Mouse (Mus musculus): ENCODE results near the gene BC034090. TPM values are rescaled to one million over a fixed set of nuclear protein-coding genes. Genes with fewer than 3 reads are reported as not detected.
"Not testable (repeated sequence)": the region's sequence is repeated elsewhere in the genome, so short reads cannot be mapped to it uniquely, and the experiment has no call there.

BC034090 gene
- total RNA-seq (2015; ENCODE audit: low replicate concordance) (not detected in 2 replicates), total RNA-seq (2017; ENCODE audit: low replicate concordance) (not detected in 2 replicates)

DNA sequence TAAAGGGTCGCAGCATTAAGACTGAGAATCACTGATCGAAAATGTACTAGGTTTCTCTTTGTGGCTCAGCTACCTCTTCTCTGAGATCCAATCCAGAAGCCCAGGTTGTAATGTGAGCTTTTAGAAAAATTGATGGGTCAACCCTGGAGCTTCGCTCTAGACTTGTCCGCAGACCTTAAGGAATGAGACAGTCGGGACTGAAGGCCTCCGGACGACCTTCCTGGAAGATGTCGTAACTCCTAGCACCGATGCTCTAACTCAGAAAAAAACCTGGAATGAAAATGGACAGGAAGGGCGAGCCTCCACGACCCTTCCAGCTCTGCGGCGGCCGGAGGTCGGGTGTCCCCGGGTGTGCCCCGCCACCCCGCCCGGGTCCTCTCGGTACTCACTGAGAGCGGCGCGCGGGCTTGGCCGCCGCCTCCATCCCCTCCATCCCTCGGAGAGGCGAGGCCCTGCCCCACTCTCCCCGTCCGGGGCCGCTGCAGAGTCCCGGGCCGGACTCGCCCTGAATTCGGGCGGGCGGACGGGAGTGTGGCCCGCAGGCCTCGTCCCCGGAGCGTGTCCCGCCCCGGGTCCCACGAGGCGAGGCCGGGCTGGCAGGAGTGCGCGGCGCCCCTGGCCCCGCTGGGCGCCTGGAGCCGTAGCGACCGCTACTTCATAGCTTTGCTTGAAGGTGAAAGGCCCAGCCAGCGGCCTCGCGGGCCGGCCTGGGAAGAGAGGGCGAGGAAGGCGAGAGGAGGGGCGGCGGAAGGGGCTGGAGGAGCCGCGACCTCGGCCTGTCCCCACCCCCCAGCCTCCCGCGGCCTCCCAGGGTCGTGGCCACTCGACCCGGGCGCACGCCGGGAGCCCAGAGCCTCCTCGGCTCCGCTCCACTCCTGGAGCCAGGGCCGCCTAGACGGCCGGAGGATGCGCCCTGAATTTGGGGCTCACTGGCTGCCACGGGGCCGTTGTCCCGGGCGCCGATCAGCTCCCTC is at the start of gene BC034090:
Gene BC034090 (minus strand): TSS at position 648 of the 974 bp plus-strand sequence.
- ATAC-seq (replicated peaks; ENCODE audit: low FRiP score, poor library complexity, severe bottlenecking) = no peak

DNA sequence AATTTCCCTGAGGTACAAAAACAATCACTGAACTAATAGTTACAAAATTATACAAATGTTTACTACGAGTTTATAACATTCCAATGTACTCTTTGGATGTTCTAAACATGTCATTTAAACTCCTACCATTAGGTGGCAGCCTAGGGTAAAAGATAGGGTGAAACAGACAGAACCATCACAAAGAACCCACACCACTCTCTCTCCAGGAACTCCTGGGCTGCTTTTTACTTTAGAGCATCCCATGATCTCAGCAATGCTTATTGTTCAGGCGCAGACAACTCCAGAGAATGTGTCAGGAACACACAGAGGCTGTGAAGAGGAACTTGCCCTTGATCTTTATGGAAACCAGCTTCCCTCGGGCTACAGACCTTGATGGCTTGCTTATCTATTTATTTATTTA is 49.2 kb upstream of the BC034090 start:
- peak; percentile 76 for ATAC-seq (replicated peaks; ENCODE audit: low FRiP score, poor library complexity, severe bottlenecking)

DNA sequence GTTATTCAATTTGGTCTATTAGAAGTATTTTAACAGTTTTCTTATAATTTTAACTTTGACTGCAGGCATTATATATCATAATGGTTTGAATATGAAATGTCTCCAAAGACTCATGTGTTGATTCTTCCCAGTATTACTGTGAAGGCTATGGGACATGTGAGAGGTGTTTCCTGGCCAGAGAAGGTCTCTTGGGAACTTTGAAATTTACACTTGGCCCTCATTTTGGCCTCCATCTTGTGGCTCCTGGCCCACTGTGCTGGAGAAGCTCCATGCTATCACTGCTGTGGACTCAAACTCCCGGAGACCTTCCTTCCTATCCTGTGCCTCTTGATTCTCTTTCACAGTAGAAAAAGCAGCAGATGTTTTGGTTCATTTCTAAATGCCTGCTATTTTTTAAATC is 45.2 kb upstream of the BC034090 start:
- ATAC-seq (replicated peaks; ENCODE audit: low FRiP score, poor library complexity, severe bottlenecking) = no peak

DNA sequence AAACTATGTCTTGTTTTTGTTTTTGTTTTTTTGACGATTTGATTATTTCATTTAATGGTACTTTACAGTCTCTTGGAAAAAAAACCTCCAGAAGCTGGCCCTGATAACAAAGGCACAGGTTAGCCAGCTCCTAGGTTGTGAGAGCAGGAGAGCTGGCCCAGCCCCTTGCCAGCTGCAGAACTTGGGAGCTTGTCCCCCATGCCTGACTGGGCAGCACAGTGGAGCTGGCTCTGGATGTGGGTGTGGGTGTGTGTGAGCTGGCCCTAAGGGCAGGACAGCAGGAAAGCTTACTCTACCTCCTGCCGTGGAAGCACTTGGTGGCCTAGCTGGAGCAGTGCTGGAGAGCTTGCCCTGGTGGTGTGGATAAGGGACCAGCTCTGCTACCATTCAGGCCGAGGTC is 43.8 kb upstream of the BC034090 start:
- ATAC-seq (replicated peaks; ENCODE audit: low FRiP score, poor library complexity, severe bottlenecking) = no peak

DNA sequence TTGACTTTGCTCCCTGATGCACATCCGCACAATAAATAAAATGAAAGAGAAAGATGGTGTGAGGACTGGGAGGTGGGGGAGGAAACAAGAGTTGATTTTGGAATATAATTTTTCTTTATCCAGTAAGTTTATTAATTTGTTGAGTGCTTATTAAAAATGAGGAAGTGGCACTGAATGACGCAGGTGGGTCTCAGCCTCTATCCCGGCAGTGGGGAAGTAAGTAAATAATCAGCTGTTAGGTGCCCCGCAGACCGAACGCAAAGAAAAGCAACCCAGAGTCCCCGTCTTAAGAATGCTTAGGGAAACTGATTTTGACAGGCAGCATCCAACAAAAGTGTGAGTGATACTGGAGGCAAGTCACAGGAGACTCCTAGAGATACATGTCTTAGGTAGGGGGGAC is 39.6 kb upstream of the BC034090 start:
- no peak for ATAC-seq (replicated peaks; ENCODE audit: low FRiP score, poor library complexity, severe bottlenecking)

DNA sequence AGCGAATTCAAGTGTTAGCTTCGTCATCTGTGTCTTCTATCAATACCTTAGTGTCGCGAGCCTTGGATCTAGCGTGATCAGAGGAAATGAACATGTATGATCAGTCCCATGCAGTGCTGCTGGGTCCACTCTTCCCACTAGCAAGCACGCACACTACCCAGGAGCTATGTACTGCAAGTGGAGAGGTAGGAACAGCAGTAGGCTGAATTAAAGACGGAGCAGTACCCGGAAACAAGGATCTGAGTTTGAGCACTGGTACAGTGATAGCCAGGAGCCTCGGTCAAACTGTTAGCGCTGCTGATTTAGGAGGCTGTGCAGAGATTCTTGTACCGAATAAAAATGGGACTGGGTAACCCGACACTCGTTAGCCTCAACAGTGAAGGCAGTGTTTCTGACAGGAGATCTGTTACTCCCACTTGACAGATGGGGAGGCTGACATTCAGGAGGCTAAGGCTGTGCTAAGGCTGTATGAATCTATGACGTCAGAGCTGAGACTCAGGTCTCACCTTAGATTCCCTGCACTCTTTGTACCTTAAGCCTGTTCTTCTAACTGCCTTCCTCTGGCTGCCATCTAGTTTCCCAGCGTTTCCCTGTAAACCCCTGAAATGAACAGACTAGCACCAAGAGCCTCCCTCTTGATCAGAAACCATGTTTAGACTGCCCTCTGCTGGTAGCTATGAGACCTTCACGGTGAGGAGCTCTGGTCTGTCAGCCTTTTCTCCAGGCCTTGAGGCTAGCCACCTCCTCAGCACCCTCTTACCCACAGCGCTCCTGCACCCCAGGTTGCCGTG is 37.0 kb upstream of the BC034090 start:
- ATAC-seq (replicated peaks; ENCODE audit: low FRiP score, poor library complexity, severe bottlenecking) = peak; percentile 73

DNA sequence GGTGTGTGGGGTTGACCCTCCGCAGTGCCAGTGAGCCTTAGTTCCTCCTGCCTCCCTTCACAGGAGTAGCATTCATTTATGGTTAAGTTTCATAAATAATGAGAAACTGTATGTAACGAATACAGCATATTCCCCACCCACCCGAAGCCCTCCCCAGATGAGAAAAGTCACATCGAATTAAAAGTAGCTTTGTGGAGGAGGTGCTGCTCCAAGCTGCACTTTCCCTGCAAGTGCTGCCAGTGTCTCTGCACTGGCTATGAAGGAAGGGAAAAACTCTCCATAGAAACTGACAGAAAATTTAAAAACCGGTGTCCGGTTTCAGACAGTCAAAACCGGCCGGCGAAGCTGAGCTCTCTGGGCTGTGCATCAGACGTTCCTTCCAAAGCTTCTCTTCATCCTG is 36.1 kb upstream of the BC034090 start:
- no peak for ATAC-seq (replicated peaks; ENCODE audit: low FRiP score, poor library complexity, severe bottlenecking)

DNA sequence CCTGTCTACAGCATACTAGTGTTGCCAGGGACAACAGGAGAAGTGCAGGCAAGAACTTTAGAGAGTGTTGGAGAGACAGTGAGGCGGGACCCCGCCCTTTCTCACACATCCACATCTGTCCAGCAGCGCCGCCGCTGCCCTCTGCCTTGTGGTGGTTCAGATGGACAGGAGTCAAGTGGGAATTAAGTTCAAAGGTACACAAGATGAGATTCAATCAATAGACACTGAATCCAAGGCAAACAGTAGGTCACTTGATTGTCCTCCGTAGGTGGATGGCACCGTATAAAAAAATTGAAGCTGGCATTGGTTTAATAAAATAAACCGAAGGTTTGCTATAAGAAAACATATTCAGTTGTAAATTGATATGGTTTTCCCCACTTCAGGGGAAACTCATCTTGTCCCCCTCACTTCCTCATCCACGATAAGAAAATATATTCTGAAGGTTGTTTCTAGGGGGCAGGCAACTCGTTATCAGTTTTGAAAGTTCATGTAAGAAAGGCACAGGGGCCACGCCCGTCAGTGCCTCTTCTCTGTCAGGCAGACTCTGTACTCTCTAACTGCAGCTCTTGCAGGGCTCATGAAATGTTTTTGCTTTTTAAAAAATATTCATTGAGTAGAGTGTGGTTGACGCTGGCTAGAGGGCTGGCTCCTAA is 32.3 kb upstream of the BC034090 start:
- 0 out of 2 replicates have a peak, but pooled peaks have one; percentile 53 for ATAC-seq (replicated peaks; ENCODE audit: low FRiP score, poor library complexity, severe bottlenecking)

DNA sequence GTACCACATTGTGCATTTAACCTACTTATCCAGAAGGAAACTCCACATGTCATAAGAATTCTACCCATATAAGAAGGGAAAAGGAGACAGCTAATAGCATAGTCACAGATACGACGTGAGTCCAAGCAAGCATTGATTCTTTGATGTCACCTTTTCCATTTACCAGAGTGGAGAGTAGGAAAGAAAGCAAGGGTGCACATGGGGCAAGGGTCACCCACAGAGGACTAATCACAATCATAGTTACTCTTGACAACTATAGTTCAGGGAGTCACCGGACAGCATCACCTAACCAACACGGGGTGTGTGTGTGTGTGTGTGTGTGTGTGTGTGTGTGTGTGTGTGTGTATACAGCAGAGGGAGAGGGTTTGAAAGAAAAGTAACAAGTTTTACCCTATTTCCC is 31.5 kb upstream of the BC034090 start:
- no peak for ATAC-seq (replicated peaks; ENCODE audit: low FRiP score, poor library complexity, severe bottlenecking)

DNA sequence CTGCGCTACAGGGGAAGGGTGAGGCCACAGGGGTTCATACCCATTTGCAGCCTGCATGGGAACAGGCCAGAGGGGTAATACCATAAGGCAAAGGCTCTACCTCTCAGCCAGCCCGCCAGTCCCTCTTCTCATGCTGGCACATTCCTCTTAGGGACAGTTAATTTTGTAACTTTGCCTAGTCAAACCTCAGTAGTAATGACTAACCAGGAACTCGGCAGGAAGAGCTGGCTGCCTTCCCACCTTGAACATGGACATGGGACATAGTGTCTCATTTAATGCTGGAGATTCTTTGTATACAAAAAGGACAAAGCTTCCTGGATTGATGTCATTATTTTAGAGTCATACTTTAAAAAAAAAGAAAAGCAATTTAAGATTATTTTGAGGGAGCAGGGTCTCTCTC is 30.7 kb upstream of the BC034090 start:
- no peak for ATAC-seq (replicated peaks; ENCODE audit: low FRiP score, poor library complexity, severe bottlenecking)

DNA sequence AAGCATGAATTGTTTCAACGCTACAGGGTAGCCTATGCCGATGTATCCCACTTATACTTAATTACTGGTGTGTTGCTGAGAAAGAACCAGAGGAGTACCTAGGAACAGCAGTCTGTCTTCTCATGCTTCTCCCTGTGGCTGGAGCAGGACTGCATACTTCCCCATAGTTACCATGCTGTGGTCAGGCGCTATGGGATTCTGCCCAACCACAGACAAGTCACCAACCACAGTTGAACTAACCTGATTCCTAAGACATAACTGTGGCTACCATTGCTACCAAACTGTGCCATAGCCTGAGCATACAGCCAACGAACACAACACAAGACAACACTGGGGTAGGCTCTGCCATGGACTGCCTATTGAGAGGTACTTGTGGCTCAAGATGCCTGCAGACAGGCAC is 28.7 kb upstream of the BC034090 start:
- no peak for ATAC-seq (replicated peaks; ENCODE audit: low FRiP score, poor library complexity, severe bottlenecking)

DNA sequence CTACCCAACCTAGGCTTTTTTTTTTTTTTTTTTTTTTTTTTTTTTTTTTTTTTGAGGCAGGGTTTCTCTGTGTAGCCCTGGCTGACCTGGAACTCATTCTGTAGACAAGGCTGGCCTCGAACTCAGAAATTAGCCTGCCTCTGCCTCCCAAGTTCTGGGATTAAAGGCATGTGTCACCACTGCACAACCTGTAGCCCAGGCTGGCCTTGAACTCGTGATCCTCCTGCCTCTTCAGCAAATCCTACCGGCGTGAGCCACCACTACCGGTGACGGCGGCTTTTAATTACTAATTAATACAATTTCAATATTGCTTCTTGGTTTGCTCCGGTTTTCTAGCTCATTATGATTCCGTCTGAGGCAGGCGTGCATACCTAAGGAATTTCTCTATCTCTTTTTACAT is 18.3 kb upstream of the BC034090 start:
- ATAC-seq (replicated peaks; ENCODE audit: low FRiP score, poor library complexity, severe bottlenecking) = not testable (repeated sequence)

DNA sequence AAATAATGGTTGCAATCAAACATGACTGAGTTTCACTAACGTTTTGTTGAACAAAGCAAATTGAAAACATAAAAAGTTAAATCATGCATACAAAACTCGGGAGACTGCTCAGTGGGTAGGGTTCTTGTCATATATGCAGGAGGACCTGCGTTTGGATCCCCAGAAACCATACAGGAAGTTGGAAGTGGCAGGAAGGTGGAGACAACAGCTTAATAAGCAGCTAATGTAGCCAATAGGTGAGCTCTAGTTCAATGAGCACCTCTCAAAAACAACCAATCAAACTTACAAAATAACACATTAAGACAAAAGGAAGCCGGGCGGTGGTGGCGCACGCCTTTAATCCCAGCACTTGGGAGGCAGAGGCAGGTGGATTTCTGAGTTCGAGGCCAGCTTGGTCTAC is 10.1 kb upstream of the BC034090 start:
- ATAC-seq (replicated peaks; ENCODE audit: low FRiP score, poor library complexity, severe bottlenecking) = no peak

DNA sequence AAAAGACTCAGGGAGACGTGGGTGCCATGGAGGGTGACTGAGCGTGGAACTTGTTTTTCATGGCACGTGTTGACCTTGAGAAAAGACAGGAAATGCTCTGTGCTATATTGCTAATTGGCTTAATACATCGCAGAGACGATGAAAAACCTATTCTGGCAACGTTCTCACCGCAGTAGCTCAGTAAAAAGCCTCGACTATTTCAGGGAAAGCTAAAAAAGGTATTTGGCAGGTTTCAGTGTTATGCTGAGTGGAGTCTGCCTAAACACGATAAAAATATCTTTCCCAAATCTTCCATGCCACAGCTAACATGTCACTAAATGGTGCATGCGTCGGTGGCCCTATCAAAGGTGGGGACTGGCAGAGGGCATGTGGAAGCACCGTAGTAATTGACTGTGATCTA is 8.9 kb upstream of the BC034090 start:
- no peak for ATAC-seq (replicated peaks; ENCODE audit: low FRiP score, poor library complexity, severe bottlenecking)

DNA sequence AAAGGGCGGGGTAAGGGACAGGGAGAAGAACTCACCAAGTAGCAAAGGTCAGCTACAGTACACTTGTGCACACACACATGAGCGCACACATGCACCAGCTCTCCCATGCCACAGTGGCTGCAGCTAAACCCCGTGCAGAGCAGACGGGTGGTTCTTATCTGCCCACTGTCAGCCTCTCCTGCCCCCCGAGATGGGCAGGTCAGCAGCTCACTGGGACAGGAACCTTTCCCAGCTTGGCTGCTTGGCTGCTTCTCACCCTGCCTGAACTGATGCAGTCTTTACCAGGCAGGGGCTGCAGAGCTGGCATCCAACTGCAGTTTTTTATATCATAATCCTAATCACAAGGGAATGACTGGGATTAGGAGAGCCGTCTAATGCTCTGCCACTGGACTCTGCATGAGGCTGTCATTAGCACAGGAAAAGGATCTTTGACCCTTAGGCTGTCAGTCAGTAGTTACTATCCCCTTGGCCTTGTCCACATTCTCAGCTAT is 8.4 kb upstream of the BC034090 start:
- ATAC-seq (replicated peaks; ENCODE audit: low FRiP score, poor library complexity, severe bottlenecking) = 0 out of 2 replicates have a peak, but pooled peaks have one; percentile 42

DNA sequence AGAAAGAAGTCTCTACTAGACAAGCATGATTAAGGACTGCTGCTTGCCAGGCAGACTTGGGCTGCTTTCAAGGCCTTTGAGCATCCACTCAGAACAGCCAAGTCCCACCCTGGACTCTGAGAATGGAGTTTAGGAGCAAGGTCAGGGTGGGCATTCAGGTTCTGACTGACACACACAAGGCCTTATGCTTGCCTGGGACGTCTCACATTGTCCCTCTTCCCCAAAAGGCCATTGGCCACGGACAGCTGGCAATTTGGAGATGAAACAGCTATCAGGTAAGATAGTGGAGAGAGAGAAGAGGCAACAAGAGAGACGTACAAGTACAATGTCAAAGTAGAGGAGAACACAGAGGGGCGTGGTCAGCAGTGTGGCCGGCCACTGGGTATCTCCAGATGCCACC is 7.4 kb upstream of the BC034090 start:
- no peak for ATAC-seq (replicated peaks; ENCODE audit: low FRiP score, poor library complexity, severe bottlenecking)

DNA sequence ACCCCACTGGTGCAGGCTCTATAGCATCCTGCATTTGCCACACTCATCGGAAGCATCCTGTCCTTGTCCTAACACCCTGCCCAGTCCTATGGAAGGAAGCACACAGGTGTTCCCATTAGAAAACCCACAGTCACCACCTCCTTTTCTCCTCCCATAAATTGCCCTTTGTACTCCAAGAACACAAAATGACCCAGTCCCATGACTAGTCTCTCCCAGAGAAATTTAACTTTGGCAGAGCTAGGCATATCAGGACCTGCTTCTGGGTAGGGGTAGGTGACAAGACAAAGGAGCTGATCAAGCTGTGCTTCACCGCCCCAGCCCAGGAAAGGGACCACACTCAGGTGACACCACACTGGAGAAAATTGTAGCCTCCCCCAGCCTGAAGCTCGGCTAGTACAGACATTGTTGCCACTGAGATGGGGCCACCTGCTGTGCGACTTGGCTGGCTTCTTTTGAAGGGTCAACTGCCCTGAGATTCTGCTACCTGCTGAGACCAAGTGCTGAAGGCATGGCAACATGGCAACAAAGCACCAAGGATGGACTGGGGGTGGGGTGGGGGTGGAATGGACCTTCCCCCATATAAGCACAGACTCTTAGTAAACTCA is 6.4 kb upstream of the BC034090 start:
- ATAC-seq (replicated peaks; ENCODE audit: low FRiP score, poor library complexity, severe bottlenecking) = no peak

DNA sequence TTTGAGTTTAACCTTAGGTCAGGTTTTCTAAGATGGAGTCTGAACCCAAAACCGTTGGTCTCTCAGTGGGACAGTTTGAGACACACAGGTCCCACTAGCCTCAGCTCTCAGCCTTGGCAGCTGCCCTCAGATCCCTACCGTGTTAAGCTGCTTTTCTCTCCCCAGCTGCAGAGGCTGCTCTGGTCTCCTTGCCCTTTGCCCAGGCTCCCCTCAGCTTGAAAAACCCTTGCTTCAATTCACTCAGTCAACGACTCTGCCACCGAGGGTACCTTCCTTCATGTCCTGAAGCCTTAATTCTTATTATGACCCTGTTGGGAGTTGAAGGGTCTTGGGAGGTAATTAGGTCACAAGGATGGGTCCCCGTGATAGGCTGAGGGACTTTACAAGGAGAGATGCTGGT is 5.7 kb upstream of the BC034090 start:
- ATAC-seq (replicated peaks; ENCODE audit: low FRiP score, poor library complexity, severe bottlenecking) = no peak

DNA sequence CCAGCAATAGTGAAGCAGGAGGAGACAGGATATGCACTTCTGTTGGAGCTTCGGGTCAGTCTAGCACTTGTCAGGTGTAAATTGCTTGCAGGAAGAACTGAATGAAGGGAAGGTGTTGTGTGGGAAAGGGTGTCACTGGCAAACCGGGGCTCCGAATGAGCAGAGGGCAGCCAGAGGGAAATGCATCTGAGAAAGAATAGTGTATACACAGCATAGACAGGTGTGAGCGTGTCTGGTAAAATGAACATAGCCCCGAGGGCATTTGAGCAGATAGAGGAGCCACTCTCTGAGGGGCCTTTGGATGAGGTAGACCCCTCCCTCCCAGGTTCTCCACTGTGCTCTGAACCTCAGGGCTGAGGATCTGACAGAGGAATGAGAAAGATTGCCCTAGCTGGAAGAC is 3.8 kb upstream of the BC034090 start:
- no peak for ATAC-seq (replicated peaks; ENCODE audit: low FRiP score, poor library complexity, severe bottlenecking)

DNA sequence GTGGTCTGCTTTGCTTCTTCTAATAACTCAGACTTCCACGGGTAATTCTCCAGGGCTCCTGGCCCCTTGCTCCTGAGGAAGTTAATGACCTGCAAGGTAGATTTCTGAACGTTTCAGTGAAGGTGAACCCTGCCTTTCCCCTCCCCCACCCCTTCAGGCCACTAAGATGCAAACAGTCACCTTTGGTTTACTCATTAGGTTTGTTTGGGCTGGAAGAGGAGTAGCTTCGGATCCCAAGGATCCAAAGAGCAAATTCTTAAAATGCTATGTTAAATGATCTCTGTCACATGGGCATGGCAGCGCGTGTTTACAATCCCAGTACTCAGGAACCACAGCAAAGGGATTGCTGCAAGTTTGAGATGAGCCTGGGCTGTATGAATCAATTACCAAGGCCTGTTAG is 3.2 kb upstream of the BC034090 start:
- ATAC-seq (replicated peaks; ENCODE audit: low FRiP score, poor library complexity, severe bottlenecking) = no peak
